Mouse (Mus musculus) intestine, embryonic 16.5 days (tissue): ENCODE data around the gene Arf1. TPM values are rescaled to one million over a fixed set of nuclear protein-coding genes. Genes with fewer than 3 reads are reported as not detected.

Experiments used
- ATAC-seq: fragments of 200-750 bp; cut with Nextera tagmentation; 2 replicates; pipeline ENCODE4 v1.8.0; 2017; ENCODE audit warnings: moderate TSS enrichment, moderate library complexity
- H3K27ac ChIP-seq: fragments of 300-500 bp; sonication (generic); 2 replicates; pipeline ENCODE4 v1.5.1; 2014; ENCODE audit warnings: mild to moderate bottlenecking, low read length
- H3K27me3 ChIP-seq: fragments of 300-500 bp; sonication (generic); replicated peaks from 2 replicates; pipeline ENCODE4 v1.6.1; 2014; ENCODE audit warnings: low read length, control low read depth, mixed read lengths; ENCODE audit not compliant: control insufficient read depth, insufficient read depth
- H3K36me3 ChIP-seq: fragments of 300-500 bp; sonication (generic); 2 replicates; pipeline ENCODE4 v1.6.1; 2014; ENCODE audit warnings: low read length, control low read depth; ENCODE audit not compliant: control insufficient read depth, insufficient read depth
- H3K4me1 ChIP-seq: fragments of 300-500 bp; sonication (generic); 2 replicates; pipeline ENCODE4 v1.6.1; 2014; ENCODE audit warnings: low read length, control low read depth, mixed read lengths; ENCODE audit not compliant: control insufficient read depth, insufficient read depth
- H3K4me2 ChIP-seq: fragments of 300-500 bp; sonication (generic); 2 replicates; pipeline ENCODE4 v1.6.1; 2014; ENCODE audit warnings: low read depth, low read length, control low read depth
- H3K4me3 ChIP-seq: fragments of 300-500 bp; sonication (generic); 2 replicates; pipeline ENCODE4 v1.5.1; 2014; ENCODE audit warnings: mild to moderate bottlenecking, low read length
- H3K9ac ChIP-seq: fragments of 300-500 bp; sonication (generic); 2 replicates; pipeline ENCODE4 v1.6.1; 2014; ENCODE audit warnings: low read depth, low read length
- H3K9me3 ChIP-seq: fragments of 300-500 bp; sonication (generic); 2 replicates; pipeline ENCODE4 v1.6.1; 2016; ENCODE audit warnings: low read length, control low read depth; ENCODE audit not compliant: control insufficient read depth
- WGBS: fragments of 180-500 bp; shearing (Covaris S2); extraction: QIAGEN DNeasy Blood & Tissue Kit; methylation state at CpG from one replicate; pipeline ENCODE4 v1.1.7; 2014; 5-methylcytosine and 5-hydroxymethylcytosine counted together
- polyA plus RNA-seq: library from polyadenylated mRNA; unstranded; fragments of >200 nt; fragmentation: Nextera tagmentation; extraction: Ambion mirVana; gene quantifications from 2 replicates; pipeline ENCODE4 v1.2.1, GENCODE M21; 2015

The Arf1 gene
- polyA plus RNA-seq, 1 experiment from 2014 or later, result 751 TPM

- 58% methylated on average over 10 of the region's 10 CpGs for WGBS
- Histone ChIP-seq H3K4me3 (no peak overlapping the region), H3K4me1 (peaks cover 14% of the 10 kb centered on the region; the same call in 1 of the 2 replicates), H3K27ac (no peak overlapping the region), H3K4me2 (no peak overlapping the region), H3K27me3 (peaks cover 18% of the 10 kb centered on the region), H3K9me3 (no peaks in the 10 kb centered on the region), H3K9ac (no peak overlapping the region), H3K36me3 (no peaks in the 10 kb centered on the region)
- ATAC-seq, result peak; percentile 93
These were observed 32.8 kb upstream of the Arf1 start for GRCm38 (mm10) chr11:59260706-59261493.

GRCm38 (mm10) chr11:59259647-59260046, 31.6 kb upstream of the Arf1 start:
- peaks cover 14% of the 10 kb centered on the region; the same call in 1 of the 2 replicates for H3K4me1 ChIP-seq
- ATAC-seq, result no peak
- H3K27me3 ChIP-seq, result peaks cover 8% of the 10 kb centered on the region
- H3K4me2 ChIP-seq, result no peak overlapping the region
- H3K9ac ChIP-seq, result no peak overlapping the region
- H3K9me3 ChIP-seq, result no peaks in the 10 kb centered on the region
- H3K27ac ChIP-seq, result no peak overlapping the region
- 75% methylated on average over 7 of the region's 7 CpGs for WGBS
- H3K4me3 ChIP-seq, result no peak overlapping the region
- no peaks in the 10 kb centered on the region for H3K36me3 ChIP-seq

- no peak overlapping the region for H3K4me2 ChIP-seq
- no peak overlapping the region for H3K9ac ChIP-seq
- H3K9me3 ChIP-seq, result no peaks in the 10 kb centered on the region
- no peak overlapping the region for H3K27ac ChIP-seq
- no peaks in the 10 kb centered on the region; the same call in 1 of the 2 replicates for H3K27me3 ChIP-seq
- H3K36me3 ChIP-seq, result no peaks in the 10 kb centered on the region
- no peak for ATAC-seq
- no peak overlapping the region for H3K4me3 ChIP-seq
- 52% methylated on average over 10 of the region's 10 CpGs for WGBS
- H3K4me1 ChIP-seq, result no peaks in the 10 kb centered on the region
These were observed 20.0 kb upstream of the Arf1 start for GRCm38 (mm10) chr11:59248101-59248500.

GRCm38 (mm10) chr11:59243856-59244255, 15.8 kb upstream of the Arf1 start:
- Histone ChIP-seq H3K4me1 (no peaks in the 10 kb centered on the region; the same call in 1 of the 2 replicates), H3K4me2 (no peak overlapping the region), H3K4me3 (no peak overlapping the region), H3K27me3 (peaks cover 3% of the 10 kb centered on the region; the same call in 1 of the 2 replicates), H3K9me3 (no peaks in the 10 kb centered on the region), H3K36me3 (no peaks in the 10 kb centered on the region), H3K27ac (no peak overlapping the region), H3K9ac (no peak overlapping the region)
- WGBS, result 16% methylated on average over 6 of the region's 6 CpGs
- ATAC-seq, result no peak

- Histone ChIP-seq H3K4me2 (no peak overlapping the region), H3K36me3 (no peaks in the 10 kb centered on the region), H3K9me3 (no peaks in the 10 kb centered on the region), H3K27me3 (peaks cover 3% of the 10 kb centered on the region; the same call in 1 of the 2 replicates), H3K4me1 (no peaks in the 10 kb centered on the region; the same call in 1 of the 2 replicates), H3K4me3 (no peak overlapping the region), H3K27ac (no peak overlapping the region), H3K9ac (no peak overlapping the region)
- ATAC-seq, result no peak
- 18% methylated on average over 3 of the region's 3 CpGs for WGBS
These were observed 13.8 kb upstream of the Arf1 start for GRCm38 (mm10) chr11:59241841-59242240.

- H3K4me1 ChIP-seq, result no peaks in the 10 kb centered on the region; the same call in 1 of the 2 replicates
- no peak overlapping the region for H3K9ac ChIP-seq
- no peak for ATAC-seq
- peaks cover 3% of the 10 kb centered on the region; the same call in 1 of the 2 replicates for H3K27me3 ChIP-seq
- WGBS, result 79% methylated on average over 4 of the region's 4 CpGs
- no peaks in the 10 kb centered on the region for H3K9me3 ChIP-seq
- no peak overlapping the region for H3K27ac ChIP-seq
- H3K4me2 ChIP-seq, result no peak overlapping the region
- H3K36me3 ChIP-seq, result no peaks in the 10 kb centered on the region
- no peak overlapping the region for H3K4me3 ChIP-seq
These were observed 11.7 kb upstream of the Arf1 start for GRCm38 (mm10) chr11:59239796-59240195.

GRCm38 (mm10) chr11:59239428-59239785, 11.3 kb upstream of the Arf1 start:
- 61% methylated on average over 4 of the region's 4 CpGs for WGBS
- ATAC-seq, result no peak
- no peaks in the 10 kb centered on the region for H3K9me3 ChIP-seq
- H3K9ac ChIP-seq, result no peak overlapping the region
- H3K36me3 ChIP-seq, result no peaks in the 10 kb centered on the region
- H3K4me2 ChIP-seq, result no peak overlapping the region
- H3K4me3 ChIP-seq, result no peak overlapping the region
- H3K4me1 ChIP-seq, result no peaks in the 10 kb centered on the region; the same call in 1 of the 2 replicates
- H3K27ac ChIP-seq, result no peak overlapping the region
- peaks cover 3% of the 10 kb centered on the region; the same call in 1 of the 2 replicates for H3K27me3 ChIP-seq

GRCm38 (mm10) chr11:59238525-59239427, 10.7 kb upstream of the Arf1 start:
- WGBS, result 4% methylated on average over 14 of the region's 15 CpGs
- no peak overlapping the region for H3K4me2 ChIP-seq
- no peaks in the 10 kb centered on the region for H3K36me3 ChIP-seq
- no peak overlapping the region for H3K27ac ChIP-seq
- ATAC-seq, result peak; percentile 75
- no peaks in the 10 kb centered on the region; the same call in 1 of the 2 replicates for H3K4me1 ChIP-seq
- no peaks in the 10 kb centered on the region for H3K9me3 ChIP-seq
- peaks cover 3% of the 10 kb centered on the region; the same call in 1 of the 2 replicates for H3K27me3 ChIP-seq
- H3K4me3 ChIP-seq, result no peak overlapping the region
- H3K9ac ChIP-seq, result no peak overlapping the region

- no peak for ATAC-seq
- no peak overlapping the region for H3K9ac ChIP-seq
- no peak overlapping the region for H3K4me2 ChIP-seq
- no peak overlapping the region for H3K4me3 ChIP-seq
- no peak overlapping the region for H3K27ac ChIP-seq
- H3K9me3 ChIP-seq, result no peaks in the 10 kb centered on the region
- H3K27me3 ChIP-seq, result no peaks in the 10 kb centered on the region
- WGBS, result 66% methylated on average over 2 of the region's 2 CpGs
- H3K36me3 ChIP-seq, result no peaks in the 10 kb centered on the region
- peaks cover 7% of the 10 kb centered on the region for H3K4me1 ChIP-seq
These were observed 4.7 kb upstream of the Arf1 start for GRCm38 (mm10) chr11:59232797-59233196.
